Comparison of ENCODE assay signal across 8 mouse cellular contexts in the genomic region with DNA sequence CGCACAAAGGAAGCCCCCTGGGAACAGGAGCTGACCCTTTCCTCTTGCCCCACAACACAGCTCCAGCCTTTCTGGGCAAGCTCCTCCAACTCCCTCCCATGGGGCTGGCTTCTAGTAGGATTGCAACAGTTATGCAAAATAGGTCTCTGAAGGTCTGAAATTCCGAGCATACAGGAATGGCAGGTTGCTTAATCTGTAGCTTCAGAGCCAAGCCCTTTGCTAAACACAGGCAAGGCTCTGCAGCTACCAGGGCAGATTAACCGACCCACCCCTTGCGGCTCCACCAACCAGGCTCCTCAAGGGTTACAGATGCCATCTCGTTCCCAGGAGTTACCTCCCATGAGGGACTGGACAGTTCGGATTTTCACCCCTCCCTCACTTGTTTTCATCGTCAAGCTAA.
DNase-seq lines count a peak whose midpoint lies in the region; ATAC-seq and TF ChIP-seq lines count a peak whose summit lies in the region.

No protein-coding gene starts in this region.

- no peak overlapping the region for H3K9ac ChIP-seq in forebrain, postnatal 0 days
- no peak overlapping the region for H3K9ac ChIP-seq in hindbrain, embryonic 14.5 days
- H3K9ac ChIP-seq in stomach, embryonic 16.5 days (ENCODE audit: low read length) = no peak overlapping the region

- H3K4me3 ChIP-seq in forebrain, postnatal 0 days (ENCODE audit: low read depth, low read length) = no peak overlapping the region
- no peak overlapping the region for H3K4me3 ChIP-seq in hindbrain, embryonic 14.5 days (replicated peaks; ENCODE audit: low read length)
- no peak overlapping the region for H3K4me3 ChIP-seq in stomach, embryonic 16.5 days (replicated peaks; ENCODE audit: low read length)
- H3K4me3 ChIP-seq in thymus, adult 2 months (ENCODE audit: control insufficient read depth, insufficient read depth, low read length) = no peak overlapping the region

- TF ChIP-seq POLR2A in thymus, adult 2 months (IDR thresholded peaks at IDR 0.05; ENCODE audit: control insufficient read depth, extremely low read depth, insufficient read depth, low read length, poor library complexity) = no peak

- no peaks in the 10 kb centered on the region for H3K36me3 ChIP-seq in forebrain, postnatal 0 days (ENCODE audit: insufficient read depth)
- no peaks in the 10 kb centered on the region for H3K36me3 ChIP-seq in hindbrain, embryonic 14.5 days (replicated peaks; ENCODE audit: control insufficient read depth, insufficient read depth)
- H3K36me3 ChIP-seq in stomach, embryonic 16.5 days (ENCODE audit: control insufficient read depth, insufficient read depth, low read length) = no peaks in the 10 kb centered on the region
- H3K36me3 ChIP-seq in thymus, adult 2 months (ENCODE audit: control insufficient read depth, insufficient read depth, low read length) = no peaks in the 10 kb centered on the region

- 0 out of 2 replicates have a peak, but pooled peaks cover 3% of the 10 kb centered on the region for H3K4me1 ChIP-seq in forebrain, postnatal 0 days (ENCODE audit: insufficient read depth)
- 0 out of 2 replicates have a peak, but pooled peaks cover 6% of the 10 kb centered on the region for H3K4me1 ChIP-seq in hindbrain, embryonic 14.5 days (replicated peaks; ENCODE audit: control insufficient read depth, insufficient read depth, low read length)
- H3K4me1 ChIP-seq in stomach, embryonic 16.5 days (ENCODE audit: control insufficient read depth, insufficient read depth, low read length) = peaks cover 25% of the 10 kb centered on the region; the same call in 1 of the 2 replicates
- no peaks in the 10 kb centered on the region for H3K4me1 ChIP-seq in thymus, adult 2 months (replicated peaks; ENCODE audit: control insufficient read depth, insufficient read depth, low read length)

- H3K27me3 ChIP-seq in forebrain, postnatal 0 days (ENCODE audit: insufficient read depth, low read length) = no peaks in the 10 kb centered on the region
- H3K27me3 ChIP-seq in hindbrain, embryonic 14.5 days (ENCODE audit: control insufficient read depth, insufficient read depth, low read length) = no peaks in the 10 kb centered on the region
- no peaks in the 10 kb centered on the region for H3K27me3 ChIP-seq in stomach, embryonic 16.5 days (ENCODE audit: control insufficient read depth, insufficient read depth, low read length)
- no peaks in the 10 kb centered on the region for H3K27me3 ChIP-seq in thymus, adult 2 months (ENCODE audit: control insufficient read depth, insufficient read depth, low read length)

- no peaks in the 10 kb centered on the region for H3K9me3 ChIP-seq in forebrain, postnatal 0 days (ENCODE audit: low read length)
- H3K9me3 ChIP-seq in hindbrain, embryonic 14.5 days (ENCODE audit: control insufficient read depth, low read length) = no peaks in the 10 kb centered on the region
- no peaks in the 10 kb centered on the region for H3K9me3 ChIP-seq in stomach, embryonic 16.5 days (replicated peaks; ENCODE audit: control insufficient read depth, low read length)

- H3K4me2 ChIP-seq in forebrain, postnatal 0 days (ENCODE audit: low read depth) = no peak overlapping the region
- H3K4me2 ChIP-seq in hindbrain, embryonic 14.5 days (replicated peaks) = no peak overlapping the region
- no peak overlapping the region for H3K4me2 ChIP-seq in stomach, embryonic 16.5 days (ENCODE audit: low read depth, low read length)

- TF ChIP-seq CTCF in forebrain, postnatal 0 days (IDR thresholded peaks at IDR 0.05; ENCODE audit: low read depth) = no peak
- no peak for TF ChIP-seq CTCF in thymus, adult 2 months (IDR thresholded peaks at IDR 0.05; ENCODE audit: borderline replicate concordance, control insufficient read depth, extremely low read depth, insufficient read depth, low read length, poor library complexity)

- ATAC-seq in forebrain, postnatal 0 days = peak; percentile 59
- ATAC-seq in hindbrain, embryonic 14.5 days (ENCODE audit: low FRiP score) = peak; percentile 59; the same call in 1 of the 2 replicates
- ATAC-seq in stomach, embryonic 16.5 days (ENCODE audit: insufficient read depth, low FRiP score) = peak; percentile 73; the same call in 1 of the 2 replicates
- ATAC-seq in erythroid progenitor cell, adult 5-6 weeks (replicated peaks; ENCODE audit: low FRiP score, poor library complexity, severe bottlenecking) = no peak

- no peak overlapping the region for H3K27ac ChIP-seq in forebrain, postnatal 0 days (ENCODE audit: low read depth, low read length)
- peak overlapping the region; percentile 7; the same call in 1 of the 2 replicates for H3K27ac ChIP-seq in hindbrain, embryonic 14.5 days
- peak overlapping the region; percentile 78 for H3K27ac ChIP-seq in stomach, embryonic 16.5 days (ENCODE audit: low read length)
- H3K27ac ChIP-seq in thymus, adult 2 months (ENCODE audit: control insufficient read depth, insufficient read depth, low read length) = no peak overlapping the region

- WGBS in forebrain, postnatal 0 days = 15% methylated on average over 7 of the region's 7 CpGs
- WGBS in hindbrain, embryonic 14.5 days = 8% methylated on average over 7 of the region's 7 CpGs
- WGBS in stomach, embryonic 16.5 days = 31% methylated on average over 7 of the region's 7 CpGs
- 92% methylated on average over 7 of the region's 7 CpGs for WGBS in thymus, adult 2 months

- DNase-seq in ovary, postnatal 36 days (ENCODE audit: low spot score) = peak; percentile 48
- no peak for DNase-seq in ovary, postnatal 14 days (ENCODE audit: low spot score)
- no peak for DNase-seq in forebrain, postnatal 0 days
- DNase-seq in hindbrain, embryonic 14.5 days (ENCODE audit: low spot score) = no peak
- DNase-seq in lung, adult 18-20 months = peak; percentile 68 to 82
- no peak for DNase-seq in thymus, adult 2 months

Comparison
In these comparisons a context has a peak if more than half of its experiments do, and no peak if none do; other contexts are left out.
1. DNase-seq: peak in ovary, postnatal 36 days (single experiment) and lung, adult 18-20 months (2 of 2); none in ovary, postnatal 14 days (single experiment), forebrain, postnatal 0 days (single experiment), hindbrain, embryonic 14.5 days (single experiment) and thymus, adult 2 months (single experiment).
2. H3K27ac ChIP-seq: peak in hindbrain, embryonic 14.5 days (single experiment) and stomach, embryonic 16.5 days (single experiment); none in forebrain, postnatal 0 days (single experiment) and thymus, adult 2 months (single experiment).